Mouse (Mus musculus) A20 (cell line): ENCODE results near the gene Exoc8.

ENCODE experiments used
- DNase-seq: peaks from one replicate; pipeline ENCODE4 v3.0.0-alpha.2; 2011; ENCODE audit warnings: low read depth, low spot score

Exoc8 gene

GRCm38 (mm10) chr8:124853511-124853910, 44.0 kb downstream of the Exoc8 start:
- no peak for DNase-seq

- DNase-seq = no peak
Measured at GRCm38 (mm10) chr8:124845573-124845972, 51.9 kb downstream of the Exoc8 start.

- no peak for DNase-seq
Measured at GRCm38 (mm10) chr8:124845131-124845530, 52.4 kb downstream of the Exoc8 start.
